Mouse (Mus musculus) embryonic fibroblast, embryonic 13.5 days (primary cell): ENCODE measurements around the gene Vps50.

ENCODE experiments used
- CTCF ChIP-seq: IDR thresholded peaks from 2 replicates; pipeline ENCODE4 v1.5.1; 2011; ENCODE audit warnings: mild to moderate bottlenecking, control low read depth, low read length, moderate library complexity, borderline replicate concordance; ENCODE audit not compliant: insufficient read depth
- POLR2A ChIP-seq: IDR thresholded peaks from 2 replicates; pipeline ENCODE4 v1.6.1; 2011; ENCODE audit warnings: low read depth, mild to moderate bottlenecking, control low read depth, low read length, moderate library complexity

- TF ChIP-seq CTCF (no peak), POLR2A (no peak)
Observed at GRCm38 (mm10) chr6:3548959-3549358, 50.8 kb downstream of the Vps50 start.
